Mouse (Mus musculus) embryonic fibroblast, embryonic 13.5 days (primary cell): ENCODE results near the gene Dohh.

Experiments used
- CTCF ChIP-seq: IDR thresholded peaks from 2 replicates; pipeline ENCODE4 v1.5.1; 2011; ENCODE audit warnings: mild to moderate bottlenecking, control low read depth, low read length, moderate library complexity, borderline replicate concordance; ENCODE audit not compliant: insufficient read depth
- POLR2A ChIP-seq: IDR thresholded peaks from 2 replicates; pipeline ENCODE4 v1.6.1; 2011; ENCODE audit warnings: low read depth, mild to moderate bottlenecking, control low read depth, low read length, moderate library complexity

DNA sequence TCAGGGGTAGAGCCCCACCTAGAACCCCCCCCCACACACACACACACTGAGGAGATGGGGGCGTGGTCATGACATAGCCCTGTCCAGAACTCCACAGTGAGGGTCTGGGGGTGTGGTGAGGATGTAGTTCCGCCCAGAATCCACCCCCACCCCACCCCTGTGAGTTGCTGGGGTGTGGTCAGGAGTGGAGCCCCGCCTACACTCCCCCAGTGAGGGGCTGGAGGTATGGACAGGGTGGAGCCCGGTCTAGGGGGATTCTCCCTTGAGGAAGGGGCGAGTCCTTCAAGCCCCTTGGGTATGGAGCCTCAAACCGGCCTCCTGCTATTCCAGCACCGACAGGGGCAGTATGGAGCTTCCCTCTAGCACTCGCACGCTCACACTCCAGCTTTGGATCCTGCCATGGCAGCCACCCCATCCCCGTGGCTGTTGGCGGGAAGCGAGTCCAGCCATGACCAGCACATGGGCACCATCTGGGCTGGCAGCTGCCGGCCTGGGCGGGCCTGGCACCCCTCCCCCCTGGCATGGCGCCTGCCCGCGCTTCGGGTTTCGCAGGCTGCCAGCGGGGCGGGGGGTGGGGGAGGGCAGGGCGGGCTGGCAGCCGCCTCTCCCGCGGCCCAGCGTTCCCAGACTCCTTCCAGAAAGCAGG, 32.5 kb downstream of the Dohh start:
- TF ChIP-seq CTCF (peak; percentile 29; the same call in 1 of the 2 replicates), POLR2A (no peak)
